Mouse (Mus musculus) small intestine, adult 2 months (tissue): Measurements from ENCODE around the gene Gja1.
"Not testable (repeated sequence)": the region's sequence is repeated elsewhere in the genome, so short reads cannot be mapped to it uniquely, and the experiment has no call there.

Experiments
- CTCF ChIP-seq: fragments of 200-500 bp; IDR thresholded peaks from 2 replicates; pipeline ENCODE4 v1.5.1; 2012; ENCODE audit warnings: low read depth, mild to moderate bottlenecking, control low read depth, inconsistent platforms, low read length, moderate library complexity, mixed read lengths; ENCODE audit not compliant: insufficient replicate concordance, insufficient read length; ENCODE audit errors: extremely low read depth
- POLR2A ChIP-seq: fragments of 200-500 bp; IDR thresholded peaks from 2 replicates; pipeline ENCODE4 v1.6.1; 2012; ENCODE audit warnings: low read depth, mild to moderate bottlenecking, control low read depth, inconsistent platforms, low read length, moderate library complexity

GRCm38 (mm10) chr10:56401396-56401795, 24.3 kb downstream of the Gja1 start:
- not testable (repeated sequence) for TF ChIP-seq POLR2A, CTCF
